Mouse (Mus musculus): ENCODE measurements around the gene Shank2.

- no peak for TF ChIP-seq CTCF (conservative IDR thresholded peaks at IDR 0.05 in 1 of 2, IDR thresholded peaks at IDR 0.05 in 1 of 2; ENCODE audit: low read depth in 2 of 2, low read length in 2 of 2)
- TF ChIP-seq EP300 (IDR thresholded peaks at IDR 0.05; ENCODE audit: low read length) = no peak
- TF ChIP-seq MAX (IDR thresholded peaks at IDR 0.05; ENCODE audit: low read length) = no peak
- no peak for TF ChIP-seq TCF12 (IDR thresholded peaks at IDR 0.05; ENCODE audit: low read depth, low read length)
- TF ChIP-seq MAFK (IDR thresholded peaks at IDR 0.05; ENCODE audit: insufficient replicate concordance, low read length) = no peak
Observed at GRCm38 (mm10) chr7:144174329-144174728, 172.6 kb downstream of the Shank2 start.
